Mouse (Mus musculus) G1E-ER4 (cell line): ENCODE data around the gene Paip2b. TPM values are rescaled to one million over a fixed set of nuclear protein-coding genes. Genes with fewer than 3 reads are reported as not detected.

ENCODE experiments used
- GATA1 ChIP-seq: IDR thresholded peaks from one replicate; pipeline ENCODE4 v1.8.0; 2012; ENCODE audit warnings: low read length, inconsistent platforms
- polyA plus RNA-seq: library from polyadenylated mRNA; stranded (reverse); fragments of >175 nt; gene quantifications from 2 replicates; pipeline ENCODE4 v1.2.3, GENCODE M21; 2012

The Paip2b gene
- polyA plus RNA-seq, 1 experiment = 13.9 TPM

DNA sequence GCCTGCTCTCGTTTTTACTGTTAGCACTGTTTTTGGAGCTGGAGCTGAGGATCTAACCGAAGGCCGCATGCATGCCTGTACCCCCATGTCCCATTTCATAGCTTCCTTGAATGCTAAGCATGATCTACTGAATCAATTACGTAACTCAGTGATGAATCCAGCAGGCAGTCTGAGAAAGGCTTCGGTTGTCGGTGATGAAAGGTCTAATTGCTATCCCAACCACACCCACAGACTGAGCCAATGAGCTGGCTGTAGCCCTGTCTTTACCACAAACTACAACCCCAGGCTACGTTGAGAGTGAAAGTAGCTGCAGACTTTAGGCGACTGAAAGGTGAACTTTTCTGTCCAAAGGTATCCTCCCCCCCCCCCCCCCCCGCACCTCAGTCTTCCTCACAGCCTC lies 57.4 kb downstream of the Paip2b start:
- TF ChIP-seq GATA1 = no peak

DNA sequence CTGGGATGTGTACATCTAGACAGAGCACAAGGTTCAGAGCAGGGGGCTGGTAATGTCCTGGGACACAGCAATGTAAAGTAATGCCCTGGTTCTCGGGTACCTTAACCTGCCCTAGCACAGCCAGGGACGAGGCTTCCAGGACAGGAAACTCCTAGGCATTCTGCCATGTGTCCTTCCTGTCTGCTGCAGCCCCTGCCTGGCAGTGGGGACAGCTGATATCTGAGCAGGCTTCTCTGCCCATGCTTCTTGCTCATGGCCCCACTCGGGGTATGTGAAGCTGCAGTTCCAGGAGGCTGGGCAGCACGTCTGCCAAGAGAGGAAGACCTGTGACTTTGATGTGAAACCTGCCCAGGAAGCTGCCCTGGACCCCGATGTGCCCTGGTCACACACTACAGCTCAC lies 63.1 kb downstream of the Paip2b start:
- no peak for TF ChIP-seq GATA1

DNA sequence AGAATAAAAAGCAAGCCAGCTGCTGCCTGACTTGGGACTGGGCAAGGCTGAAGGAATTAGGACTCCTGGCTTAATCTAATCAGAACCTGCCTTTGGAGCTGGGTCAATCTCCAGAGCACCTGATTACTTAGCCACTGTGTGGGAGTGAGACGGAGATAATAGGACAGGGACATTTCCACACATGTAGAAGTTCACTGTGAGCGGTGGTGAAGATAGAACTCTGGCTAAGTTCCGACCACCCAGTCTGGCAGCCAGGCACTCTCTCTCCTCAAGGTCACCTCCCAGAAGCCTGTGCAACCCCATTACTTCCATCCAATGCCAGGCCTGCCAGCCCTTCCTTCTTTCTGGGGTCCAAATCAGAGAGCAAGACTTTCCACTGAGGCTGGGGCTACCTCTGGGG lies 64.6 kb downstream of the Paip2b start:
- TF ChIP-seq GATA1 = no peak

DNA sequence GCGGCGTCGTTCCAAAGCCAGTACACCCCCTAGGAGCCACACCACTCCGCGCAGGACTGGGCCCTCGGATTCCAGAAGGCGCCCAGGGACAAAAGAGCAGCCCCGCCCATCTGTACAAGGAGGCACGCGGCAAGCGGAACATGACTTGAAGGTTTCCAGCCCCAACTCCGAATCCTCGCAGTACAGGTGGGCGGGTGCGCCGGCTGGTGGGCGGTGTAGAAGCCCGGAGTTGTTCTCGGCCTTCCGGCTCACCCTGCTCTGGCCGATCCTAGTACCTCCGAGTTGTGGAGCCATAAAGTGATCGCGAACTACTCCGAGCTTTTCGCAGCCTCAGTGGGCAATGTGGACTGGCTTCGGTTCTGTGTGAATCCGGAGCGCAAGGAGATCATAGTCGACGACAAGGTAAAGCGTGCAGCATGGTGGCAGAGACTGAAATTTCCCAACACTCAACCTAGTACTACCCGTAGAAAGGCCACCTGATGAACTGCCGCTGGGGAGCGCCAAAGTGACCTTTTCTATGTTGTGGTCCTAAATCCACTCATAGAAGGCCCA lies 68.6 kb downstream of the Paip2b start:
- TF ChIP-seq GATA1 = no peak

DNA sequence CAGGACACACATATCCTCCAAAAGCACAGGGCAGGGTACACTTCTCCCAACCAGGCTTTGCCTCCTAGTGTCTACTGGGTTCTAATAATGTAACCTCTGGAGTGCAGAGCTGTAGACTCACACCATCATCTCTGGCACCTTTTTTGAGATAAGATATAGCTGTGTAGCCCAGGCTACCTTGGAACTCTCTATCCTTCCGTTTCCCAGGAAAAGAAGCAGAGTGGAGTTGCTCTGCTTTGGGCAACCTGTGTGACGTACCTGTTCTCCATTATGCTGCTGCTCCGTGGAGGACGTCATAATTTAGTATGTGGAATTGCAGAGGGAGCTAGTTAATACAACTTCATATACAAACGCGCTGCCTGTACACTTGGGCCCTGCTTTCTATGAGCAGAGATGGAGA lies 69.2 kb downstream of the Paip2b start, which contains the start of gene Ankrd53:
TSS of gene Ankrd53 (plus strand) at position 301 of the 400 bp plus-strand sequence.
- TF ChIP-seq GATA1 = no peak

DNA sequence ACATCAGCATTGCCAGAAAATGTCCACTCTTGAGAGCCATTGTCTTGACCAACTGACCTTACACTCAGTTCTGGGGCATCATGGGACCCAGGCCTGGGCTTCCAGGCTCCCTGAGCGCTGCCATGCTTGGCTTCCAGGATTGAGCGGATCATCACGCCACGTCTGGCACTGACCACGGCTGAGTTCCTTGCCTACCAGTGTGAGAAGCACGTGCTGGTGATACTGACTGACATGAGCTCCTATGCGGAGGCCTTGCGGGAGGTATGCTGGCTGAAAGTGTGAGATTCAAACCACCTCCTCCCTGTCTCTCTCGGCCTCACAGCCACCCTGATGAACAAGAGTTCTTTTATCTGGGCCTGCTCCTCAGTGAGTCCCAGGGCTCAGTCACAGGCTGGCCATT lies 75.5 kb downstream of the Paip2b start:
- no peak for TF ChIP-seq GATA1

Other genes starting within 250 kb of the Paip2b start
- gene Clec4f, start 175.6 kb downstream of the Paip2b start, polyA plus RNA-seq = not detected in 2 replicates
- gene Cd207, start 153.9 kb downstream of the Paip2b start, polyA plus RNA-seq = not detected in 2 replicates
- not detected in 2 replicates for gene Vax2, start 120.5 kb downstream of the Paip2b start, polyA plus RNA-seq
- gene Atp6v1b1, start 88.8 kb downstream of the Paip2b start, polyA plus RNA-seq = not detected in 2 replicates
- not detected in 2 replicates for gene Ankrd53, start 69.1 kb downstream of the Paip2b start, polyA plus RNA-seq
- gene Tex261, start 55.9 kb downstream of the Paip2b start, polyA plus RNA-seq = 46.2 and 58.9 TPM in 2 replicates
- gene Nagk, start 36.8 kb downstream of the Paip2b start, polyA plus RNA-seq = 6.5 and 8.1 TPM in 2 replicates
- gene Zfp638, start 35.4 kb upstream of the Paip2b start, polyA plus RNA-seq = 3.5 and 4.3 TPM in 2 replicates
- not detected in 2 replicates for gene Dysf, start 176.8 kb upstream of the Paip2b start, polyA plus RNA-seq